Mouse (Mus musculus) MEL (cell line): ENCODE data around the gene Pxmp4.

Experiments
- HCFC1 ChIP-seq: IDR thresholded peaks from 2 replicates; pipeline ENCODE4 v1.6.1; 2012; ENCODE audit warnings: low read depth, mild to moderate bottlenecking, inconsistent platforms, low read length, improper control_type of control experiment, moderate library complexity
- MAFK ChIP-seq: IDR thresholded peaks from 2 replicates; pipeline ENCODE4 v1.6.1; 2011; ENCODE audit warnings: low read depth, mild to moderate bottlenecking, low read length, improper control_type of control experiment, borderline replicate concordance
- SIN3A ChIP-seq: IDR thresholded peaks from 2 replicates; pipeline ENCODE4 v1.6.1; 2012; ENCODE audit warnings: low read length, improper control_type of control experiment, inconsistent platforms
- ZNF384 ChIP-seq: IDR thresholded peaks from 2 replicates; pipeline ENCODE4 v1.6.1; 2012; ENCODE audit warnings: low read depth, mild to moderate bottlenecking, inconsistent platforms, low read length, improper control_type of control experiment

- TF ChIP-seq ZNF384 (no peak), HCFC1 (no peak), MAFK (no peak), SIN3A (no peak)
Measured at GRCm38 (mm10) chr2:154630531-154630930, 27.0 kb upstream of the Pxmp4 start.
